Mouse (Mus musculus): Measurements from ENCODE around the gene Lyar.

- TF ChIP-seq POLR2A (IDR thresholded peaks at IDR 0.05; ENCODE audit: low read depth, low read length) (no peak), ZKSCAN1 (IDR thresholded peaks at IDR 0.05; ENCODE audit: borderline replicate concordance, low read depth, low read length) (no peak), MAFK (IDR thresholded peaks at IDR 0.05; ENCODE audit: insufficient replicate concordance, low read length) (no peak), TCF12 (IDR thresholded peaks at IDR 0.05; ENCODE audit: low read depth, low read length) (no peak), SIN3A (IDR thresholded peaks at IDR 0.05; ENCODE audit: low read length) (no peak), EP300 (IDR thresholded peaks at IDR 0.05; ENCODE audit: low read length) (no peak), CTCF (conservative IDR thresholded peaks at IDR 0.05 in 1 of 2, IDR thresholded peaks at IDR 0.05 in 1 of 2; ENCODE audit: low read depth in 2 of 2, low read length in 2 of 2) (no peak), USF1 (IDR thresholded peaks at IDR 0.05; ENCODE audit: low read depth, low read length) (no peak), USF2 (conservative IDR thresholded peaks at IDR 0.05; ENCODE audit: low read depth, low read length) (no peak), RCOR1 (conservative IDR thresholded peaks at IDR 0.05; ENCODE audit: low read depth, low read length) (no peak), IRF4 (IDR thresholded peaks at IDR 0.05; ENCODE audit: low read depth, low read length) (no peak)
These were observed 20.6 kb downstream of the Lyar start for GRCm38 (mm10) chr5:38240727-38241472.

All from CH12.LX (cell line).